Mouse (Mus musculus) cerebellum, adult 2 months (tissue): Measurements from ENCODE around the gene Kmt2d. TPM values are rescaled to one million over a fixed set of nuclear protein-coding genes. Genes with fewer than 3 reads are reported as not detected.
"Not testable (repeated sequence)": the region's sequence is repeated elsewhere in the genome, so short reads cannot be mapped to it uniquely, and the experiment has no call there.

Experiments
- DNase-seq, 2 experiments: peaks; one replicate each; pipeline ENCODE4 v3.0.0; 2021
- H3K27ac ChIP-seq: fragments of 200-500 bp; 2 replicates; pipeline ENCODE4 v1.5.1; 2012; ENCODE audit warnings: low read length, control low read depth, inconsistent platforms; ENCODE audit not compliant: insufficient read depth
- H3K27me3 ChIP-seq: fragments of 200-500 bp; 2 replicates; pipeline ENCODE4 v1.6.1; 2012; ENCODE audit warnings: inconsistent platforms, mild to moderate bottlenecking, low read length, moderate library complexity; ENCODE audit not compliant: control insufficient read depth, insufficient read depth
- H3K4me1 ChIP-seq: fragments of 200-500 bp; 2 replicates; pipeline ENCODE4 v1.6.1; 2011; ENCODE audit warnings: low read length; ENCODE audit not compliant: control insufficient read depth, insufficient read depth
- H3K4me3 ChIP-seq: fragments of 200-500 bp; replicated peaks from 2 replicates; pipeline ENCODE3; 2011; ENCODE audit warnings: mild to moderate bottlenecking, low read depth, low read length, control low read depth; ENCODE audit not compliant: insufficient read depth
- CTCF ChIP-seq: fragments of 200-500 bp; IDR thresholded peaks from 2 replicates; pipeline ENCODE4 v1.5.1; 2011; ENCODE audit warnings: low read depth, mild to moderate bottlenecking, control low read depth, low read length, moderate library complexity, borderline replicate concordance; ENCODE audit not compliant: insufficient read depth
- POLR2A ChIP-seq: fragments of 200-500 bp; IDR thresholded peaks from 2 replicates; pipeline ENCODE4 v1.6.1; 2011; ENCODE audit warnings: low read length, control low read depth, borderline replicate concordance; ENCODE audit not compliant: insufficient read depth
- WGBS: fragments of 180-500 bp; shearing (Covaris S2); methylation state at CpG from one replicate; pipeline ENCODE4 v1.1.7; 2018; 5-methylcytosine and 5-hydroxymethylcytosine counted together
- polyA plus RNA-seq: library from polyadenylated mRNA; depleted of rRNA; stranded (reverse); fragments of >200 nt; gene quantifications from 2 replicates; pipeline ENCODE4 v1.2.3, GENCODE M21; 2012

The Kmt2d gene
- polyA plus RNA-seq, 1 experiment, result 49.9 TPM

- H3K4me1 ChIP-seq, result no peaks in the 10 kb centered on the region
- TF ChIP-seq CTCF, result no peak
- TF ChIP-seq POLR2A, result no peak
- no peak overlapping the region for H3K27ac ChIP-seq
- DNase-seq, result no peak
- 89% methylated on average over 7 of the region's 7 CpGs for WGBS
- no peaks in the 10 kb centered on the region for H3K27me3 ChIP-seq
- H3K4me3 ChIP-seq, result no peak overlapping the region
Observed at GRCm38 (mm10) chr15:98827611-98828011, 43.4 kb downstream of the Kmt2d start.

- 0 out of 2 replicates have a peak, but pooled peaks have one; percentile 13 for TF ChIP-seq CTCF
- TF ChIP-seq POLR2A, result no peak
- Histone ChIP-seq H3K4me3 (no peak overlapping the region), H3K27me3 (no peaks in the 10 kb centered on the region), H3K4me1 (no peaks in the 10 kb centered on the region), H3K27ac (no peak overlapping the region)
- no peak for DNase-seq
- WGBS, result 68% methylated on average over 3 of the region's 3 CpGs
Observed at GRCm38 (mm10) chr15:98823434-98823833, 47.6 kb downstream of the Kmt2d start.

- Histone ChIP-seq H3K27ac (no peak overlapping the region), H3K27me3 (no peaks in the 10 kb centered on the region), H3K4me1 (no peaks in the 10 kb centered on the region), H3K4me3 (no peak overlapping the region)
- WGBS, result 95% methylated on average over 5 of the region's 5 CpGs
- TF ChIP-seq CTCF (no peak), POLR2A (no peak)
- no peak for DNase-seq
Observed at GRCm38 (mm10) chr15:98822147-98822546, 48.9 kb downstream of the Kmt2d start.

- no peak for DNase-seq
- no peaks in the 10 kb centered on the region for H3K4me1 ChIP-seq
- H3K27me3 ChIP-seq, result no peaks in the 10 kb centered on the region
- no peak overlapping the region for H3K4me3 ChIP-seq
- peak; percentile 40; the same call in 1 of the 2 replicates for TF ChIP-seq CTCF
- no peak for TF ChIP-seq POLR2A
- 37% methylated on average over 10 of the region's 10 CpGs for WGBS
- H3K27ac ChIP-seq, result no peak overlapping the region
Observed at GRCm38 (mm10) chr15:98821403-98821802, 49.6 kb downstream of the Kmt2d start.

- no peak for DNase-seq
- Histone ChIP-seq H3K4me1 (no peaks in the 10 kb centered on the region), H3K27me3 (no peaks in the 10 kb centered on the region), H3K27ac (no peak overlapping the region), H3K4me3 (no peak overlapping the region)
- WGBS, result 90% methylated on average over 4 of the region's 4 CpGs
- no peak for TF ChIP-seq CTCF
- no peak for TF ChIP-seq POLR2A
Observed at GRCm38 (mm10) chr15:98820937-98821336, 50.1 kb downstream of the Kmt2d start.

GRCm38 (mm10) chr15:98818171-98818570 lies 52.8 kb downstream of the Kmt2d start:
- Histone ChIP-seq H3K27ac (no peak overlapping the region), H3K27me3 (no peaks in the 10 kb centered on the region), H3K4me1 (no peaks in the 10 kb centered on the region), H3K4me3 (no peak overlapping the region)
- no peak for DNase-seq
- WGBS, result 90% methylated on average over 7 of the region's 7 CpGs
- TF ChIP-seq CTCF (no peak), POLR2A (no peak)

GRCm38 (mm10) chr15:98812741-98813424 lies 58.1 kb downstream of the Kmt2d start:
- TF ChIP-seq CTCF (no peak), POLR2A (no peak)
- H3K27me3 ChIP-seq, result peaks cover 1% of the 10 kb centered on the region; the same call in 1 of the 2 replicates
- no peak overlapping the region for H3K4me3 ChIP-seq
- 78% methylated on average over 20 of the region's 20 CpGs for WGBS
- no peak for DNase-seq
- H3K4me1 ChIP-seq, result peaks cover 5% of the 10 kb centered on the region; the same call in 1 of the 2 replicates
- no peak overlapping the region for H3K27ac ChIP-seq

GRCm38 (mm10) chr15:98810212-98810611 lies 60.8 kb downstream of the Kmt2d start:
- 82% methylated on average over 6 of the region's 6 CpGs for WGBS
- not testable (repeated sequence) for H3K4me1 ChIP-seq, H3K4me3 ChIP-seq, DNase-seq, H3K27ac ChIP-seq, H3K27me3 ChIP-seq

GRCm38 (mm10) chr15:98809390-98809789 lies 61.6 kb downstream of the Kmt2d start, which contains the start of gene Ddn:
TSS of gene Ddn (minus strand) at chr15:98809490.
- peaks cover 3% of the 10 kb centered on the region; the same call in 1 of the 2 replicates for H3K27me3 ChIP-seq
- WGBS, result 67% methylated on average over 3 of the region's 3 CpGs

More at GRCm38 (mm10) chr15:98809390-98809789, 61.6 kb downstream of the Kmt2d start, which contains the start of gene Ddn:
- H3K4me1 ChIP-seq, result peaks cover 6% of the 10 kb centered on the region; the same call in 1 of the 2 replicates
- no peak within 1 kb of the TSS for H3K27ac ChIP-seq
- no peak within 1 kb of the TSS for H3K4me3 ChIP-seq
- TF ChIP-seq POLR2A (no peak), CTCF (no peak)
- DNase-seq, result no peak
